Mouse (Mus musculus) ES-Bruce4 (cell line): ENCODE results near the gene Il17ra.

ENCODE experiments used
- CTCF ChIP-seq: IDR thresholded peaks from one replicate; pipeline ENCODE4 v1.8.1; 2011; ENCODE audit warnings: low read depth, low read length
- EP300 ChIP-seq: IDR thresholded peaks from 2 replicates; pipeline ENCODE4 v1.6.1; 2011; ENCODE audit warnings: low read depth, low read length; ENCODE audit not compliant: insufficient read depth

GRCm38 (mm10) chr6:120532594-120532993, 69.5 kb downstream of the Il17ra start:
- no peak for TF ChIP-seq CTCF
- no peak for TF ChIP-seq EP300
